Mouse (Mus musculus) liver, embryonic 14.5 days (tissue): ENCODE results near the gene Exosc3. TPM values are rescaled to one million over a fixed set of nuclear protein-coding genes. Genes with fewer than 3 reads are reported as not detected.

ENCODE experiments used
- ATAC-seq: fragments of 200-750 bp; cut with Nextera tagmentation; 2 replicates; pipeline ENCODE4 v1.8.0; 2017; ENCODE audit warnings: moderate number of reproducible peaks, mild to moderate bottlenecking, moderate library complexity; ENCODE audit not compliant: insufficient read depth
- DNase-seq, 3 experiments: peaks; one replicate each; pipeline ENCODE4 v3.0.0-alpha.2; 2012 to 2013; ENCODE audit warnings: low read depth in 3 of 3, low spot score in 3 of 3
- H3K27ac ChIP-seq: fragments of 300-500 bp; sonication (generic); 2 replicates; pipeline ENCODE4 v1.5.1; 2014; ENCODE audit warnings: moderate library complexity, mild to moderate bottlenecking, control low read depth, inconsistent platforms
- H3K27me3 ChIP-seq: fragments of 300-500 bp; sonication (generic); 2 replicates; pipeline ENCODE4 v1.6.1; 2014; ENCODE audit warnings: mild to moderate bottlenecking, low read length, moderate library complexity; ENCODE audit not compliant: control insufficient read depth, insufficient read depth
- H3K36me3 ChIP-seq: fragments of 300-500 bp; sonication (generic); replicated peaks from 2 replicates; pipeline ENCODE4 v1.6.1; 2014; ENCODE audit warnings: low read depth; ENCODE audit not compliant: control insufficient read depth, insufficient read depth
- H3K4me1 ChIP-seq, 2 experiments: fragments of 200-500 bp in 1 of 2; fragments of 300-500 bp in 1 of 2; sonication (generic) in 1 of 2; replicated peaks; 2 replicates each; pipeline ENCODE4 v1.6.1; 2012 to 2014; ENCODE audit warnings: antibody characterized with exemption in 1 of 2, inconsistent platforms in 1 of 2, low read length in 1 of 2; ENCODE audit not compliant: control insufficient read depth in 2 of 2, insufficient read depth in 2 of 2
- H3K4me2 ChIP-seq: fragments of 300-500 bp; sonication (generic); 2 replicates; pipeline ENCODE4 v1.6.1; 2014; ENCODE audit warnings: low read depth, mild to moderate bottlenecking, control low read depth, moderate library complexity
- H3K4me3 ChIP-seq, 2 experiments: fragments of 200-500 bp in 1 of 2; fragments of 300-500 bp in 1 of 2; sonication (generic) in 1 of 2; 2 replicates each; pipeline ENCODE4 v1.5.1; 2012 to 2014; ENCODE audit warnings: low read depth in 2 of 2, low read length in 2 of 2, mild to moderate bottlenecking in 2 of 2, control low read depth in 1 of 2, inconsistent platforms in 1 of 2, moderate library complexity in 1 of 2; ENCODE audit not compliant: insufficient read depth in 1 of 2
- H3K9ac ChIP-seq: fragments of 300-500 bp; sonication (generic); replicated peaks from 2 replicates; pipeline ENCODE4 v1.6.1; 2014; ENCODE audit warnings: mild to moderate bottlenecking, control low read depth, moderate library complexity
- H3K9me3 ChIP-seq: fragments of 300-500 bp; sonication (generic); 2 replicates; pipeline ENCODE4 v1.6.1; 2016; ENCODE audit warnings: low read length, mixed read lengths; ENCODE audit not compliant: control insufficient read depth
- CTCF ChIP-seq: IDR thresholded peaks from 2 replicates; pipeline ENCODE4 v1.5.1; 2016; ENCODE audit warnings: antibody characterized with exemption, low read depth, control low read depth
- EP300 ChIP-seq: IDR thresholded peaks from 2 replicates; pipeline ENCODE4 v1.6.1; 2016; ENCODE audit warnings: antibody characterized with exemption, low read depth
- WGBS: fragments of 180-500 bp; shearing (Covaris S2); extraction: QIAGEN DNeasy Blood & Tissue Kit; methylation state at CpG from one replicate; pipeline ENCODE4 v1.1.7; 2014; ENCODE audit not compliant: insufficient replicate concordance; 5-methylcytosine and 5-hydroxymethylcytosine counted together
- polyA plus RNA-seq, 2 experiments: library from polyadenylated mRNA; depleted of rRNA in 1 of 2; stranded (reverse) in 1 of 2; unstranded in 1 of 2; fragments of >200 nt; fragmentation: Nextera tagmentation in 1 of 2; extraction: Ambion mirVana in 1 of 2; gene quantifications; 2 replicates each; pipeline versions ENCODE4 v1.2.1 to v1.2.3; 2012 to 2014

Exosc3 gene
- polyA plus RNA-seq, 2 experiments: 31.6 to 57.2 TPM

DNA sequence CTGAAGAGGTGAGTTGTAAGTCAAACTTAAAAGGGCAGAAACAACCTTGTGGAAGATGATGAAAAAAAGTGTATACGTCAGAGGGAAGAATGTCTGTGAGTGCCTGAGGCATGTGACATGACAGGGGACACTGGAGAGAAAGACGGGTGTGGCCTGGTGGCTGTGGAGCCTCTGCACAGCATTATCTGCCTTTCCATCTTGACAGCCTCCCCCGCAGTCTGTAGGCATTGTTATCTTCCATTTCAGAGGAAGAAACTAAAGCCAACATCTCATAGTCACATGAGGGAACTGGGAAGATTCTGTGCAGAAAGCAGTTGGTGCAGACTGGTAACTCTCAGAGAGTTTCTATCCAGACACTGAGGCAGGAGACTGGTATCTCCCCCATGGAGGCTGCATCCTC, 74.6 kb downstream of the Exosc3 start:
- 11% methylated on average over 3 of the region's 3 CpGs for WGBS
- ATAC-seq (peak; percentile 91), DNase-seq (peak; percentile 29 to 47 (median 38))
- H3K9me3 ChIP-seq: no peaks in the 10 kb centered on the region
- no peak overlapping the region for H3K4me3 ChIP-seq
- H3K4me2 ChIP-seq: no peak overlapping the region
- H3K36me3 ChIP-seq: no peaks in the 10 kb centered on the region
- no peak overlapping the region for H3K27ac ChIP-seq
- no peak overlapping the region for H3K9ac ChIP-seq
- no peaks in the 10 kb centered on the region for H3K27me3 ChIP-seq
- peaks cover 9 to 23% of the 10 kb centered on the region in 2 experiments; a peak in 3 of 4 replicates for H3K4me1 ChIP-seq
- TF ChIP-seq EP300 (peak; percentile 38), CTCF (no peak)

Other genes with a start within 250 kb of the Exosc3 start
- gene Tomm5, start 234.6 kb downstream of the Exosc3 start, polyA plus RNA-seq (2012; rRNA removed): 126 and 145 TPM in 2 replicates
- gene Tomm5, start 234.6 kb downstream of the Exosc3 start, polyA plus RNA-seq (2014; fragmentation: Nextera tagmentation; extraction: Ambion mirVana): 209 and 213 TPM in 2 replicates
- 0.10 and 0.16 TPM in 2 replicates for gene Frmpd1, start 157.9 kb downstream of the Exosc3 start, polyA plus RNA-seq (2012; rRNA removed)
- 0.08 and 0.28 TPM in 2 replicates for gene Frmpd1, start 157.9 kb downstream of the Exosc3 start, polyA plus RNA-seq (2014; fragmentation: Nextera tagmentation; extraction: Ambion mirVana)
- gene Trmt10b, start 45.6 kb downstream of the Exosc3 start, polyA plus RNA-seq (2012; rRNA removed): 1.3 and 2.5 TPM in 2 replicates
- 4.8 and 5.7 TPM in 2 replicates for gene Trmt10b, start 45.6 kb downstream of the Exosc3 start, polyA plus RNA-seq (2014; fragmentation: Nextera tagmentation; extraction: Ambion mirVana)
- 4.0 TPM in 2 replicates for gene Dcaf10, start 631 bp downstream of the Exosc3 start, polyA plus RNA-seq (2012; rRNA removed)
- 6.8 and 7.9 TPM in 2 replicates for gene Dcaf10, start 631 bp downstream of the Exosc3 start, polyA plus RNA-seq (2014; fragmentation: Nextera tagmentation; extraction: Ambion mirVana)
- gene Slc25a51, start 66.0 kb upstream of the Exosc3 start, polyA plus RNA-seq (2012; rRNA removed): 54.1 and 65.5 TPM in 2 replicates
- gene Slc25a51, start 66.0 kb upstream of the Exosc3 start, polyA plus RNA-seq (2014; fragmentation: Nextera tagmentation; extraction: Ambion mirVana): 53.4 and 58.3 TPM in 2 replicates
- gene Shb, start 189.7 kb upstream of the Exosc3 start, polyA plus RNA-seq (2012; rRNA removed): 6.7 and 8.8 TPM in 2 replicates
- gene Shb, start 189.7 kb upstream of the Exosc3 start, polyA plus RNA-seq (2014; fragmentation: Nextera tagmentation; extraction: Ambion mirVana): 5.0 and 6.6 TPM in 2 replicates